Mouse (Mus musculus) G1E (cell line): Measurements from ENCODE around the gene Abhd4. TPM values are rescaled to one million over a fixed set of nuclear protein-coding genes. Genes with fewer than 3 reads are reported as not detected.

Experiments used
- ATAC-seq: 2 replicates; pipeline ENCODE4 v1.8.0; 2016; ENCODE audit warnings: mild to moderate bottlenecking; ENCODE audit not compliant: insufficient number of reproducible peaks, poor library complexity, low FRiP score, severe bottlenecking; ENCODE audit errors: extremely low read depth
- DNase-seq: peaks from one replicate; pipeline ENCODE4 v3.0.0; 2012; ENCODE audit warnings: low spot score
- H3K27me3 ChIP-seq: 2 replicates; pipeline ENCODE4 v1.6.1; 2012; ENCODE audit warnings: mild to moderate bottlenecking, low read length, inconsistent platforms; ENCODE audit not compliant: insufficient read depth
- H3K36me3 ChIP-seq: replicated peaks from 2 replicates; pipeline ENCODE3; 2012; ENCODE audit warnings: mild to moderate bottlenecking, inconsistent platforms
- H3K4me1 ChIP-seq: 2 replicates; pipeline ENCODE4 v1.6.1; 2012; ENCODE audit warnings: low read depth, low read length, inconsistent platforms, mixed read lengths; ENCODE audit not compliant: insufficient read depth
- H3K4me3 ChIP-seq: 2 replicates; pipeline ENCODE4 v1.5.1; 2012; ENCODE audit warnings: low read depth, mild to moderate bottlenecking, inconsistent platforms, low read length, moderate library complexity, mixed read lengths
- H3K9me3 ChIP-seq: replicated peaks from 2 replicates; pipeline ENCODE4 v1.6.1; 2012; ENCODE audit warnings: inconsistent platforms
- CTCF ChIP-seq: IDR thresholded peaks from 2 replicates; pipeline ENCODE4 v1.5.1; 2012; ENCODE audit warnings: low read depth, low read length, inconsistent platforms, mixed read lengths
- GATA1 ChIP-seq: IDR thresholded peaks from 2 replicates; pipeline ENCODE4 v1.6.1; 2012; ENCODE audit warnings: borderline replicate concordance, low read length, inconsistent platforms, mixed read lengths
- GATA2 ChIP-seq: IDR thresholded peaks from 2 replicates; pipeline ENCODE4 v1.6.1; 2012; ENCODE audit warnings: low read depth, low read length, inconsistent platforms, borderline replicate concordance
- POLR2AphosphoS5 ChIP-seq: IDR thresholded peaks from 2 replicates; pipeline ENCODE4 v1.6.1; 2012; ENCODE audit warnings: low read depth, low read length, inconsistent platforms; ENCODE audit not compliant: insufficient replicate concordance
- TAL1 ChIP-seq: conservative IDR thresholded peaks from 2 replicates; pipeline ENCODE4 v1.6.1; 2012; ENCODE audit warnings: low read depth, low read length, inconsistent platforms, mixed read lengths
- polyA plus RNA-seq: library from polyadenylated mRNA; stranded (reverse); fragments of >175 nt; gene quantifications from 2 replicates; pipeline ENCODE4 v1.2.3, GENCODE M21; 2012
- total RNA-seq, 2 experiments: library from RNA; stranded (forward) in 1 of 2; stranded (reverse) in 1 of 2; fragments of 200-1000 nt in 1 of 2; fragments of >200 nt in 1 of 2; fragmentation: Nextera tagmentation in 1 of 2; gene quantifications; 2 replicates each; pipeline ENCODE4 v1.2.3; 2014 to 2017

The Abhd4 gene
- total and polyA plus RNA-seq, 3 experiments, result 8.2 to 56.5 (median 21.5) TPM

DNA sequence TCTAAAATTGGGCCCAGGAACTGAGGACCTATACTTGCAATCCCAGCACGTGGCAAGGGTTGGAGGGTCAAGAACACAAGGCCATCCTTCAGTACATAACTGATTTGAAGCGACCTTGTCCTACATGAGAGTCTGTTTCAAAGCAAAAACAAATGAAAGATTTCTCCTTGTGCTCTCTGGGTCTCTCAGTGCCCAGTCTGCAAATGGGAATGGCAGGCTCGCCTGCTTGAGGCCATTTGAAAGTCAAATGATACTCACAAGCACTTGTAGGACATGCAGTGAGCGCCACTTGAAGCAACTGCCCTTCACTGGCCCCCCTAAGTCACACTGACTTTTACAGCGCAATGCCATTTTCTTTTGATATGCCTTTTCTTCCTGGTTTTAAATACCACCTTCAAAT is 13.4 kb upstream of the Abhd4 start:
- H3K9me3 ChIP-seq, result peaks cover 7% of the 10 kb centered on the region
- no peak overlapping the region for H3K4me3 ChIP-seq
- ATAC-seq (no peak), DNase-seq (no peak)
- peaks cover 95% of the 10 kb centered on the region for H3K36me3 ChIP-seq
- peaks cover 13% of the 10 kb centered on the region for H3K4me1 ChIP-seq
- TF ChIP-seq POLR2AphosphoS5, result no peak
- TF ChIP-seq CTCF, result no peak
- no peak for TF ChIP-seq GATA1
- TF ChIP-seq TAL1, result no peak
- no peak for TF ChIP-seq GATA2
- no peaks in the 10 kb centered on the region for H3K27me3 ChIP-seq

DNA sequence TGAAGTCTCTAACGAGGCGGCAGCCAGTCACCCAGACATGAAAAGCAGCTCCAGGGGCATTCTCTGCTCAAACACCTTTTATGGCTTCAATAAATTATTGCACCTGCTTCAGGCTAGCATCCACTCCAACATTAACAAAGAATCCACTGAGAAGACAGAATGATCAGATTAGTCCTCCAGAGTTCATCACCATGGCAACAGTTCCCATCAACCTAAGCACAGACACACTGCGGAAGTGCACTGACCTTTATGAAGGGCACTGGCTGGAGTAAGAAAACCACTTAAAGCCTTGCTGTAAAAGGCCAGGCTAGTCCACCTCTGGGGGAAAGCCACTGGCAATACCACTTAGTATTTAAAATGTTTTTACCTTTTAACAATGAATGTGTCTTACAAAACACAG is 9.8 kb upstream of the Abhd4 start:
- no peak for ATAC-seq
- H3K36me3 ChIP-seq, result peaks cover 97% of the 10 kb centered on the region

DNA sequence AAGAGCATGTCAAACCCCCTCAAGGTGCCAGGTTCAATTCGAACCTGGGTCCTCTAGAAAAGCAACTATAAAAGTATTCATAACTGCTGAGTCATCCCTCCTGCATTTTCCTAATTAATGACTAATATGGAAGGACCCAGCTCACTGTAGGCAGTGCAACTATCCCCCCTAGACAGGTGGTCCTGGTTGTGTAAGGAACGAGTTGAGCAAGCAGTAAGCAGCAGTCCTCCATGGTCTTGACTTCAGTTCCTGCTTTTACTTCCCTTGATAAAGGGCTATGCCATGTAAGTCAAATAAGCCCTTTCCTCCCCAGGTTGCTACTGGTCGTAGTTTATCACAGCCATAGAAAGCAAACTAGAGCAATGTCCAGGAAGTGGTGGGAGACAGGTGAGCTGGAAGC is 7.8 kb upstream of the Abhd4 start:
- Histone ChIP-seq H3K36me3 (peaks cover 98% of the 10 kb centered on the region), H3K4me3 (no peak overlapping the region), H3K9me3 (peaks cover 7% of the 10 kb centered on the region), H3K4me1 (peaks cover 46% of the 10 kb centered on the region), H3K27me3 (no peaks in the 10 kb centered on the region)
- ATAC-seq (no peak), DNase-seq (no peak)
- TF ChIP-seq POLR2AphosphoS5, result no peak
- TF ChIP-seq GATA2, result no peak
- no peak for TF ChIP-seq CTCF
- TF ChIP-seq GATA1, result no peak
- TF ChIP-seq TAL1, result no peak

More for the DNA sequence above, 9.8 kb upstream of the Abhd4 start:
- Histone ChIP-seq H3K4me3 (no peak overlapping the region), H3K27me3 (no peaks in the 10 kb centered on the region), H3K4me1 (peaks cover 35% of the 10 kb centered on the region), H3K9me3 (peaks cover 7% of the 10 kb centered on the region)
- no peak for TF ChIP-seq GATA2
- TF ChIP-seq GATA1, result no peak
- TF ChIP-seq CTCF, result no peak
- no peak for TF ChIP-seq POLR2AphosphoS5
- TF ChIP-seq TAL1, result no peak
- no peak for DNase-seq

DNA sequence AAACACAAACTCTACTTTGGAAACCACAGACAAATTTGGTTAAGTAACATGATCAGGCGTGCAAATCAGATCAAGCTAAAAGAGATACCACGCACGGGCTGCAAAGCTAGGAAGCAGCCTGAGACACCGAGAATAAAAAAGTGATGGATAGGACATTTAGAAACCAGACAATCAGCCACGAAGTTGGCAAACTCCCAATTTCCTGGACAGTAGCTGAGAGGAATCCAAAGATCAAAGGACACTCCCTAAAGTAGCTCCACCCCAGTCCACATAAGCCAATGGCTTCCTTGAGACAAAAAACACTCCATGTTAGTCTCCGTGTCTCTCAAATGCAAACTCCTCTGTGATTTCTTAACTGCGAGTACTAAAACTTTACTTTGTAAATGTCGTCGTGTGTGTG is 4.7 kb upstream of the Abhd4 start:
- no peak overlapping the region for H3K4me3 ChIP-seq
- peaks cover 59% of the 10 kb centered on the region for H3K4me1 ChIP-seq
- no peaks in the 10 kb centered on the region for H3K9me3 ChIP-seq
- no peak for TF ChIP-seq GATA2
- TF ChIP-seq TAL1, result no peak
- no peak for TF ChIP-seq GATA1
- H3K27me3 ChIP-seq, result no peaks in the 10 kb centered on the region
- peaks cover 76% of the 10 kb centered on the region for H3K36me3 ChIP-seq
- DNase-seq (no peak), ATAC-seq (no peak)

DNA sequence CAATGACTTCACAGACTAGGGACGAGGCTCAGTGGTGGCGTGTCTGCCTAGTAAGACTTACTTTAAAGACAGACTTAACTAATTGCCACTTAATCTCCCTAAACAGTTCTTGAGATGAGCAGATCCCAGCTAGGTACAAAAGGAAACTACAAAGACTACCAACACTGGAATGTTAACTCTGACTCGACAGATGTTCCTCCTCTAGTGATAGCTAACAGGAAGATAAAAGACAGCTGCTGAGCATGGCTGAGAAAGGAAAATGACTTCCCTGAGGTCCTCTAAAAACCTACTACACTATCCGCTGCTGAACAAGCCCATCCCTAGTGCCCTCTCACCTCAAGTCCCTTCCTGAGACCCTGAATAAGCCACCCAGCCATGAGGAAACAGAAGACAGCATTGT is 3.9 kb upstream of the Abhd4 start:
- H3K36me3 ChIP-seq, result peaks cover 68% of the 10 kb centered on the region
- peaks cover 63% of the 10 kb centered on the region for H3K4me1 ChIP-seq
- DNase-seq, result no peak
- TF ChIP-seq TAL1, result no peak
- TF ChIP-seq GATA1, result no peak
- TF ChIP-seq POLR2AphosphoS5, result no peak
- no peak for TF ChIP-seq GATA2
- no peak for TF ChIP-seq CTCF
- no peaks in the 10 kb centered on the region for H3K27me3 ChIP-seq
- H3K9me3 ChIP-seq, result no peaks in the 10 kb centered on the region
- no peak overlapping the region; the same call in 1 of the 2 replicates for H3K4me3 ChIP-seq
- no peak for ATAC-seq

DNA sequence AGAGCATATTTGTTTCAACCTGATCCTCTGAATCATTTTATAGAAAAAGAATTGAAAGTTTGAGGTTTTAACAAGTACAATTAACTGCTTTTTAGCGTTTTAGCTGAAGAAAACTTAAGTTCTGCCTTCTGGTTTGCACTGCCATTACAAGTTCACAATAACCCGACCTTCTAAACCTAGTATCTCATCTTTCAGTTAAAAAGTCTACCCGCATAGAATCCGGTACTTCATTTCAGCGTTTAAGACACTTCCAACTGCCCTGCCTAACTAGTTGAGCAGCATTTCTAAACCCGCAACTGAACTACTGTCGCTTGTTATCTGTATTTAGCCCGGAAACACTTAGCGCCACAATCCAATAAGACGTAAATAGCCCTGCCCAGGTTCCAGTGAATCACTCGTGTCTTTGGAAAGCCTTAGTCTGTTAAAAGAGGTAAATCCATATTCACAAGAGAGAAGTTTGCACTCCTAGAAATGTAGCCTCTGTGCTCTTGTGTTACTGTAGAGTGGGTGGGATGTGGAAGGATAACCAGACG is 748 bp downstream of the Abhd4 start:
- ATAC-seq (no peak), DNase-seq (no peak)
- TF ChIP-seq GATA2, result no peak
- no peak for TF ChIP-seq POLR2AphosphoS5
- no peak for TF ChIP-seq TAL1
- no peak for TF ChIP-seq CTCF
- TF ChIP-seq GATA1, result no peak
- no peaks in the 10 kb centered on the region for H3K9me3 ChIP-seq
- no peaks in the 10 kb centered on the region for H3K27me3 ChIP-seq
- peak overlapping the region; percentile 84 for H3K4me3 ChIP-seq
- H3K4me1 ChIP-seq, result peaks cover 47% of the 10 kb centered on the region
- peaks cover 23% of the 10 kb centered on the region for H3K36me3 ChIP-seq

DNA sequence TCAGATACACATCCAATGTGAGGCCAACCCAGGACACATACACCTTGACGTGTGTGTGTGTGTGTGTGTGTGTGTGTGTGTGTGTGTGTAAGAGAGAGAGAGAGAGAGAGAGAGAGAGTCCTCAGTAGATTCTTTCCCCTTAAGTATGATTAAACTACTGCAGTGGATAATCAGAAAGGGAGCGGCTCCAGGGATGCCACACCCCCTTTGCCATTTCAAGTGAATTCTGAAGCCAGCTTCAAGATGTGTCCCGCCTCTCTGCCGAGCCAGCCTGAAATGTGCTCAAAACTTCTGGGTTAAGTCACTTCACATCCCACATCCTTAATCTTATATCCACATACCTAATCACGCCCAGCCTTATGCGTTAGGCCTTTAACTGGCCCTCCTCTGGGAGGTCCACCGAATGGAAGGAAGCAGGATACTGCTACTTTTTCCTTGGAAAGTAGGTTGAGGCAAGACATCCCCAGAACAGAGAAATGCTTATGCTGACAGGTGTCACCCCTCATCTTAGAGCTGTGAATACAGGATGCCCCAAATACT is 4.2 kb downstream of the Abhd4 start:
- Histone ChIP-seq H3K4me3 (no peak overlapping the region), H3K36me3 (peaks cover 9% of the 10 kb centered on the region), H3K9me3 (no peaks in the 10 kb centered on the region), H3K4me1 (peaks cover 35% of the 10 kb centered on the region), H3K27me3 (no peaks in the 10 kb centered on the region)
- no peak for ATAC-seq
- no peak for TF ChIP-seq GATA2
- no peak for TF ChIP-seq POLR2AphosphoS5
- TF ChIP-seq TAL1, result no peak
- no peak for TF ChIP-seq CTCF
- no peak for TF ChIP-seq GATA1
- DNase-seq, result no peak
